In the genomic region with DNA sequence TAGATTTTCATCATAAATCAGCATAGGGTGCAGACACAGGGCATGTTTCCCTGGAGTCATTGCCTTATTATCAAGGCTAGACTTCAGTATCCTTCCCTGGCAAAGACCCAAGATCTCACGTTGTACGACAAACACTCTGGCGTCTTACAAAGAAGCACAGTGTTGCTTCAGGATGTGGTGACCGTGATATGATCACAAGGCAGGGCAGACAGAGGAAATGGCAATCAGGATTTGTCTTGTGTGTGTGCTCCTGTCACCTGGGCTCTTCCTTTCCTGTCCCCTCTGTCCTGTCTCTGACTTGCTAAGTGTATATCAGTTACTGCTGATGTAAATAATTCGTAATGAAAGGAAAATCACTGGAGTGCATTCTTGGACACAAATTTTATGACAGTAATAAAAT, we compare ENCODE assay signal across 11 mouse cellular contexts. TPM values are rescaled to one million over a fixed set of nuclear protein-coding genes. Genes with fewer than 3 reads are reported as not detected.
DNase-seq lines count a peak whose midpoint lies in the region; TF ChIP-seq lines count a peak whose summit lies in the region.
"Had no signal": no experiment of that assay in that cellular context is flagged by ENCODE, and none has a peak within 500 bp of the region (broad histone marks: within the 10 kb centered on the region; RNA-seq: fewer than 3 reads in every experiment).

No protein-coding gene starts in this region.

- no peaks in the 10 kb centered on the region for H3K36me3 ChIP-seq in thymus, adult 2 months (ENCODE audit: control insufficient read depth, insufficient read depth, low read length)
- H3K36me3 ChIP-seq: embryonic facial prominence, embryonic 13.5 days had no signal

- H3K4me1 ChIP-seq in thymus, adult 2 months (replicated peaks; ENCODE audit: control insufficient read depth, insufficient read depth, low read length), result peaks cover 2% of the 10 kb centered on the region

- H3K27ac ChIP-seq in thymus, adult 2 months (ENCODE audit: control insufficient read depth, insufficient read depth, low read length), result no peak overlapping the region
- H3K27ac ChIP-seq: embryonic facial prominence, embryonic 13.5 days had no signal

- TF ChIP-seq POLR2A in thymus, adult 2 months (IDR thresholded peaks at IDR 0.05; ENCODE audit: control insufficient read depth, extremely low read depth, insufficient read depth, low read length, poor library complexity), result no peak

- no peak overlapping the region for H3K4me3 ChIP-seq in thymus, adult 2 months (ENCODE audit: control insufficient read depth, insufficient read depth, low read length)
- H3K4me3 ChIP-seq: embryonic facial prominence, embryonic 13.5 days had no signal

- 7% methylated on average over 5 of the region's 5 CpGs for WGBS in thymus, adult 2 months

- intact Hi-C loops in left cerebral cortex, postnatal 14 days (cut with DNase I), result no loop called here

- no peaks in the 10 kb centered on the region for H3K27me3 ChIP-seq in thymus, adult 2 months (ENCODE audit: control insufficient read depth, insufficient read depth, low read length)
- H3K27me3 ChIP-seq: embryonic facial prominence, embryonic 13.5 days had no signal

- TF ChIP-seq CTCF in thymus, adult 2 months (IDR thresholded peaks at IDR 0.05; ENCODE audit: borderline replicate concordance, control insufficient read depth, extremely low read depth, insufficient read depth, low read length, poor library complexity), result no peak

- peak; percentile 48 for DNase-seq in adrenal gland, postnatal 14 days
- DNase-seq in adrenal gland, postnatal 4 days (ENCODE audit: low spot score in 2 of 2), result no peak
- peak; percentile 3 for DNase-seq in thymus, adult 2 months
- DNase-seq in thymus, adult 18-20 months, result no peak
- peak; percentile 55 for DNase-seq in lung, postnatal 25 days (ENCODE audit: low spot score)
- no peak for DNase-seq in left cerebral cortex, adult 8-10 months (ENCODE audit: low spot score in 2 of 2)
- DNase-seq in left cerebral cortex, postnatal 14 days (ENCODE audit: low spot score in 2 of 2), result no peak
- DNase-seq in urinary bladder, adult 2 months (ENCODE audit: low spot score), result no peak
- DNase-seq: cerebellum, adult 9-10 months; left cerebral cortex, postnatal 4 days had no signal

RNA-seq across cellular contexts. Expression of a gene that starts 29.4 kb away (rescaled TPM):
- total RNA-seq in adrenal gland, postnatal 14 days (2021), result 21.0 and 24.1 TPM in 2 replicates
- total RNA-seq in adrenal gland, postnatal 4 days (2021), result 10 to 100 TPM; 32.5 to 37.1 TPM
- 8.3 and 8.4 TPM in 2 replicates for polyA plus RNA-seq in thymus, adult 2 months (2012; rRNA removed)
- 10 to 100 TPM; 16.4 to 17.3 (median 16.9) TPM for total RNA-seq in left cerebral cortex, adult 8-10 months (2022)
- total RNA-seq in left cerebral cortex, postnatal 14 days (2021), result 10 to 100 TPM; 20.4 to 21.3 TPM
- polyA plus RNA-seq in urinary bladder, adult 2 months (2012; rRNA removed), result 23.4 and 27.6 TPM in 2 replicates

Comparison
In these comparisons a context has a peak if more than half of its experiments do, and no peak if none do; other contexts are left out.
1. DNase-seq: peak in adrenal gland, postnatal 14 days (single experiment), thymus, adult 2 months (single experiment) and lung, postnatal 25 days (single experiment); none in adrenal gland, postnatal 4 days (0 of 2), thymus, adult 18-20 months (0 of 2), left cerebral cortex, adult 8-10 months (0 of 2), left cerebral cortex, postnatal 14 days (0 of 2) and urinary bladder, adult 2 months (single experiment).